Mouse (Mus musculus): ENCODE measurements around the gene Ccdc170. TPM values are rescaled to one million over a fixed set of nuclear protein-coding genes. Genes with fewer than 3 reads are reported as not detected.
"Not testable (repeated sequence)": the region's sequence is repeated elsewhere in the genome, so short reads cannot be mapped to it uniquely, and the experiment has no call there.

The Ccdc170 gene
- under 1 TPM; 0.34 to 0.39 TPM for total RNA-seq (2021)
- long read RNA-seq, experiment 1, result 0 reads
- long read RNA-seq, experiment 2, result 0 reads

GRCm38 (mm10) chr10:4482355-4482754 is at the start of gene Ccdc170:
Gene Ccdc170, plus strand, starts transcription at chr10:4482502.
- peak in 1 of 2 experiments; percentile 13 for DNase-seq (ENCODE audit: low spot score in 2 of 2)

GRCm38 (mm10) chr10:4432996-4433755 is 49.1 kb upstream of the Ccdc170 start:
- no peak for DNase-seq (ENCODE audit: low spot score in 2 of 2)

GRCm38 (mm10) chr10:4433871-4434270 is 48.4 kb upstream of the Ccdc170 start:
- not testable (repeated sequence) for DNase-seq (ENCODE audit: low spot score in 2 of 2)

GRCm38 (mm10) chr10:4435416-4435815 is 46.9 kb upstream of the Ccdc170 start:
- DNase-seq (ENCODE audit: low spot score in 2 of 2), result no peak

- DNase-seq (ENCODE audit: low spot score in 2 of 2), result no peak
Measured at GRCm38 (mm10) chr10:4456409-4456808, 25.9 kb upstream of the Ccdc170 start.

- DNase-seq (ENCODE audit: low spot score in 2 of 2), result no peak
Measured at GRCm38 (mm10) chr10:4460201-4460600, 22.1 kb upstream of the Ccdc170 start.

GRCm38 (mm10) chr10:4465799-4466198 is 16.5 kb upstream of the Ccdc170 start:
- DNase-seq (ENCODE audit: low spot score in 2 of 2), result no peak

- no peak for DNase-seq (ENCODE audit: low spot score in 2 of 2)
Measured at GRCm38 (mm10) chr10:4469406-4469805, 12.9 kb upstream of the Ccdc170 start.

- no peak for DNase-seq (ENCODE audit: low spot score in 2 of 2)
Measured at GRCm38 (mm10) chr10:4473591-4473993, 8.7 kb upstream of the Ccdc170 start.

- DNase-seq (ENCODE audit: low spot score in 2 of 2), result no peak
Measured at GRCm38 (mm10) chr10:4475431-4475830, 6.9 kb upstream of the Ccdc170 start.

GRCm38 (mm10) chr10:4476604-4477003 is 5.7 kb upstream of the Ccdc170 start:
- no peak for DNase-seq (ENCODE audit: low spot score in 2 of 2)

- no peak for DNase-seq (ENCODE audit: low spot score in 2 of 2)
Measured at GRCm38 (mm10) chr10:4480929-4481328, 1.4 kb upstream of the Ccdc170 start.

GRCm38 (mm10) chr10:4481695-4482094 is 607 bp upstream of the Ccdc170 start:
- DNase-seq (ENCODE audit: low spot score in 2 of 2), result no peak

GRCm38 (mm10) chr10:4483848-4484247 is 1.5 kb downstream of the Ccdc170 start:
- no peak for DNase-seq (ENCODE audit: low spot score in 2 of 2)

- no peak for DNase-seq (ENCODE audit: low spot score in 2 of 2)
Measured at GRCm38 (mm10) chr10:4484986-4485385, 2.7 kb downstream of the Ccdc170 start.

- no peak for DNase-seq (ENCODE audit: low spot score in 2 of 2)
Measured at GRCm38 (mm10) chr10:4489865-4490264, 7.6 kb downstream of the Ccdc170 start.

GRCm38 (mm10) chr10:4491281-4491680 is 9.0 kb downstream of the Ccdc170 start:
- no peak for DNase-seq (ENCODE audit: low spot score in 2 of 2)

GRCm38 (mm10) chr10:4492045-4492444 is 9.7 kb downstream of the Ccdc170 start:
- DNase-seq (ENCODE audit: low spot score in 2 of 2), result no peak

- no peak for DNase-seq (ENCODE audit: low spot score in 2 of 2)
Measured at GRCm38 (mm10) chr10:4492909-4493308, 10.6 kb downstream of the Ccdc170 start.

- no peak for DNase-seq (ENCODE audit: low spot score in 2 of 2)
Measured at GRCm38 (mm10) chr10:4503251-4503650, 20.9 kb downstream of the Ccdc170 start.

GRCm38 (mm10) chr10:4512725-4513124 is 30.4 kb downstream of the Ccdc170 start:
- no peak for DNase-seq (ENCODE audit: low spot score in 2 of 2)

- DNase-seq (ENCODE audit: low spot score in 2 of 2), result no peak
Measured at GRCm38 (mm10) chr10:4517614-4518013, 35.3 kb downstream of the Ccdc170 start.

- no peak for DNase-seq (ENCODE audit: low spot score in 2 of 2)
Measured at GRCm38 (mm10) chr10:4519645-4520044, 37.3 kb downstream of the Ccdc170 start.
